Mouse (Mus musculus) lung, adult 10 weeks (tissue): Measurements from ENCODE around the gene Rgs13. TPM values are rescaled to one million over a fixed set of nuclear protein-coding genes. Genes with fewer than 3 reads are reported as not detected.

Source experiments
- polyA plus RNA-seq: library from polyadenylated mRNA; stranded (reverse); fragments of 350-450 nt; fragmentation: Illumina TruSeq; extraction: RNeasy Lipid Tissue Mini Kit (QIAGEN cat#74804); gene quantifications from one replicate; pipeline ENCODE4 v1.2.3, GENCODE M21; 2014; ENCODE audit warnings: low read depth, low replicate concordance; ENCODE audit not compliant: insufficient read depth

Gene Rgs13
- polyA plus RNA-seq: 0.21 TPM

GRCm38 (mm10) chr1:144177166-144177565, at the start of gene Rgs13:
Gene Rgs13, minus strand, starts transcription at chr1:144177372.

Other genes with a start within 250 kb of the Rgs13 start
- gene Rgs2, start 173.2 kb downstream of the Rgs13 start, polyA plus RNA-seq: 38.2 TPM
- gene Rgs1, start 71.9 kb upstream of the Rgs13 start, polyA plus RNA-seq: 4.6 TPM